Mouse (Mus musculus) lung, embryonic 14.5 days (tissue): ENCODE data around the gene Ugt2b1. TPM values are rescaled to one million over a fixed set of nuclear protein-coding genes. Genes with fewer than 3 reads are reported as not detected.

Source experiments
- ATAC-seq: fragments of 200-750 bp; cut with Nextera tagmentation; 2 replicates; pipeline ENCODE4 v1.8.0; 2017; ENCODE audit warnings: mild to moderate bottlenecking, moderate TSS enrichment, moderate library complexity; ENCODE audit not compliant: insufficient read depth
- DNase-seq: peaks from one replicate; pipeline ENCODE4 v3.0.0-alpha.2; 2015
- H3K27ac ChIP-seq: fragments of 300-500 bp; sonication (generic); 2 replicates; pipeline ENCODE4 v1.5.1; 2014; ENCODE audit warnings: low read depth, mild to moderate bottlenecking, moderate library complexity
- H3K27me3 ChIP-seq: fragments of 300-500 bp; sonication (generic); 2 replicates; pipeline ENCODE4 v1.6.1; 2014; ENCODE audit warnings: low read length, control low read depth; ENCODE audit not compliant: insufficient read depth
- H3K36me3 ChIP-seq: fragments of 300-500 bp; sonication (generic); 2 replicates; pipeline ENCODE4 v1.6.1; 2014; ENCODE audit warnings: control low read depth; ENCODE audit not compliant: insufficient read depth
- H3K4me1 ChIP-seq: fragments of 300-500 bp; sonication (generic); 2 replicates; pipeline ENCODE4 v1.6.1; 2014; ENCODE audit warnings: antibody characterized with exemption, control low read depth; ENCODE audit not compliant: insufficient read depth
- H3K4me2 ChIP-seq: fragments of 300-500 bp; sonication (generic); 2 replicates; pipeline ENCODE4 v1.6.1; 2014; ENCODE audit warnings: mild to moderate bottlenecking
- H3K4me3 ChIP-seq: fragments of 300-500 bp; sonication (generic); 2 replicates; pipeline ENCODE4 v1.5.1; 2014; ENCODE audit warnings: low read depth, low read length
- H3K9ac ChIP-seq: fragments of 300-500 bp; sonication (generic); 2 replicates; pipeline ENCODE4 v1.6.1; 2014
- H3K9me3 ChIP-seq: fragments of 300-500 bp; sonication (generic); 2 replicates; pipeline ENCODE4 v1.6.1; 2016; ENCODE audit warnings: low read depth, low read length, control low read depth
- CTCF ChIP-seq: IDR thresholded peaks from 2 replicates; pipeline ENCODE4 v1.5.1; 2016; ENCODE audit warnings: antibody characterized with exemption, low read depth
- WGBS: fragments of 180-500 bp; shearing (Covaris S2); extraction: QIAGEN DNeasy Blood & Tissue Kit; methylation state at CpG from one replicate; pipeline ENCODE4 v1.1.7; 2014; 5-methylcytosine and 5-hydroxymethylcytosine counted together
- polyA plus RNA-seq: library from polyadenylated mRNA; unstranded; fragments of >200 nt; fragmentation: Nextera tagmentation; extraction: Ambion mirVana; gene quantifications from 2 replicates; pipeline ENCODE4 v1.2.1, GENCODE M21; 2014

The Ugt2b1 gene
- polyA plus RNA-seq, 1 experiment from 2014 or later = not detected

- H3K27me3 ChIP-seq = no peaks in the 10 kb centered on the region
- H3K4me3 ChIP-seq = no peak overlapping the region
- peak; percentile 11 for DNase-seq
- no peak overlapping the region for H3K4me2 ChIP-seq
- H3K9me3 ChIP-seq = no peaks in the 10 kb centered on the region
- no peaks in the 10 kb centered on the region for H3K36me3 ChIP-seq
- H3K9ac ChIP-seq = no peak overlapping the region
- no peak for ATAC-seq
- H3K27ac ChIP-seq = no peak overlapping the region
- no peak for TF ChIP-seq CTCF
- 22% methylated on average over 1 of the region's 1 CpGs for WGBS
- H3K4me1 ChIP-seq = no peaks in the 10 kb centered on the region
Measured at GRCm38 (mm10) chr5:86871877-86872276, 54.5 kb downstream of the Ugt2b1 start.

Other genes with a start within 250 kb of the Ugt2b1 start
- gene Tmprss11e, start 180.7 kb downstream of the Ugt2b1 start, polyA plus RNA-seq = not detected in 2 replicates
- 45.1 and 46.1 TPM in 2 replicates for gene Ythdc1, start 122.3 kb downstream of the Ugt2b1 start, polyA plus RNA-seq
- gene Ugt2b34, start 19.6 kb downstream of the Ugt2b1 start, polyA plus RNA-seq = not detected in 2 replicates
- not detected in 2 replicates for gene Ugt2b35, start 74.3 kb upstream of the Ugt2b1 start, polyA plus RNA-seq
- gene Ugt2b36, start 166.0 kb upstream of the Ugt2b1 start, polyA plus RNA-seq = not detected in 2 replicates
- gene Ugt2b5, start 213.8 kb upstream of the Ugt2b1 start, polyA plus RNA-seq = not detected in 2 replicates